Mouse (Mus musculus): ENCODE data around the gene Stx16.

Gene Stx16

DNA sequence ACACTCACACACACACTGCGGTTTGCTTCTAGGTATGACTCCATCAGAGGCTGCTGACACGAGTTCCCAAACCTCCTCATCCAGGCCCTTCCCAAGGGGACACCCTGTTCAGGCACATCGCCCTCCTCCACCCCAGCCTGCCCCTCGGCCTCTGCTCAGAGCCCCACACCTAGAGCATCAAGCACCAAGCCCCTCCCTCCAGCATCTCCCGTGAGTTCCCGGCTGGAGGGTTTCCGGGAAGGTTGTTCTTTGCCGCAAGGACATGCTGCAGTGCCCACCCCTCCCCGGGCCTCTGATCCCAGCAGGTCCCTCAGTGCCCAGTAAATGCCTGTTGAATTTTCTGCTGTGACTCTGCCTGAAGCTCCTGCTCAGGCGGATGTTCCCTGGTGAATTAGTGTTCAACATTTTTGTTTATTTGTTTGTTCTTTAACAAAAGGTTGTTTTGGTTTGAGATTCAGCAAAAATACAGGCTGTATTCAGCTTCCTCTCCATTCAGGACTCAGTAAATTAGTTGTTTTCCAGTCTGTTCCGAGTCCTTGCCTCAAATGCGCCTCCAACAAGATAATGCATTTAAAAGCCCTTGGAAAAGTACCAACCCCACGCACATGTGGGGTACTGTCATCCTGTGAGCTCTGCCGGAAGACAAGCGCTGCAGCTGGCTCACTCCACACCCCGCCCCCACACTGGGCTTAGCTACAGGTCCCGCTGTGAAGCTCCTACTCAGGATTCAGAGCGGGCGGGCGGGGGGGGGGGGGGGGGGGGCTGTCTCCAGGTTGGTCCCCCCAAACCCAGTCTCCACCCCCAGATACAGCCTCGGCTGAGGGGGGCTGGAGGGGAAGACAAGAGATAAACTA, 50.6 kb downstream of the Stx16 start:
- peak; percentile 29 to 63 for DNase-seq (ENCODE audit: low spot score in 2 of 2)

- no peak for DNase-seq (ENCODE audit: low spot score in 2 of 2)
Measured at GRCm38 (mm10) chr2:174127376-174127713, 51.2 kb downstream of the Stx16 start.

DNA sequence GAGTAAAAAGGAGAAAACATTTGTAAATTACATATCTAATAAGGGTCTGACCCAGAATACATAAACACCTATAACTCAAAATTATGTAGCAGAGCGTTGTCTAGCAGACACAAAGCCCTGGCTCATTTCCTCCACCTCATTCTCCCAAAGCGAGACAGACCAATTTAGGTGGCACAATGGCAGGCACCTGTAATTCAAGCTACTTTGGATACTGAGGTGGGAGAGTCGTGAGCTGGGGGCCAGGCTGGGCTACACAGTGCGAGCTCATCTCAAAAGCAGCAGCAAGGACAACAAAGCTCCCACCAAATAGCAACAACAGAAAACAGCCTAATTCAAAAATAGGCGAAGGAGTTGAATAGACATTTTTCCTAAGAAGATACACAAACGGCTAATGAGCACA, 52.8 kb downstream of the Stx16 start:
- DNase-seq (ENCODE audit: low spot score in 2 of 2), result no peak

- no peak for DNase-seq (ENCODE audit: low spot score in 2 of 2)
Measured at GRCm38 (mm10) chr2:174130468-174131097, 54.5 kb downstream of the Stx16 start.

DNA sequence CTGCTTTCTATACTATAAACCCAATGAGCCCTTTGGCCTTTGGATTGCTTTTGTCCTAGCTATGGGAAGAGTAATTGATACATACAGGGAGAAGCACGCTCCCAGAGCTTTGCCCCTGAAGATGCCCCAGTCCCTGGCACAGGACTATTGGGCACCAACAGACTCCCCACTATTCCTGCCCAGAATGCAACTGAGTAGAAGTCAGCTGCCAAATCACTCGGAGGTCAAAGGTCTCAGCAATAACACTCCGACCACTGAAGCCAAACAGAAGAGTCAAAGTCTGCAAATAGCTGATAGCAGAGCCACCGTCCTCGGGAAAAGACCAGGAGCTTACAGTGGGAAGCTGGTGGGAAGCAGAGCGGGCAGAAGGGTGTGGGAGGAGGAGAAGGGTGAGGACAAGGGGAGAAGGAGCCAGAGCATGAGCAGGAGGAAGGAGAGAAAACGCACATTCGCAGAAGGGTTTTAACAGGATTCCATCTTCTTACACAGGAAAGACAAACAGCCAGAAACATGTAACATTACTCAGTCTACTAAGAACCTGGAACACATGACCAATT, 56.4 kb downstream of the Stx16 start:
- DNase-seq (ENCODE audit: low spot score in 2 of 2), result no peak

Data from thymus, postnatal 10 days (tissue).